Mouse (Mus musculus): ENCODE data around the gene Lpin3.

Lpin3 gene

GRCm38 (mm10) chr2:160934451-160934850 is 54.0 kb downstream of the Lpin3 start:
- no peak for DNase-seq

DNA sequence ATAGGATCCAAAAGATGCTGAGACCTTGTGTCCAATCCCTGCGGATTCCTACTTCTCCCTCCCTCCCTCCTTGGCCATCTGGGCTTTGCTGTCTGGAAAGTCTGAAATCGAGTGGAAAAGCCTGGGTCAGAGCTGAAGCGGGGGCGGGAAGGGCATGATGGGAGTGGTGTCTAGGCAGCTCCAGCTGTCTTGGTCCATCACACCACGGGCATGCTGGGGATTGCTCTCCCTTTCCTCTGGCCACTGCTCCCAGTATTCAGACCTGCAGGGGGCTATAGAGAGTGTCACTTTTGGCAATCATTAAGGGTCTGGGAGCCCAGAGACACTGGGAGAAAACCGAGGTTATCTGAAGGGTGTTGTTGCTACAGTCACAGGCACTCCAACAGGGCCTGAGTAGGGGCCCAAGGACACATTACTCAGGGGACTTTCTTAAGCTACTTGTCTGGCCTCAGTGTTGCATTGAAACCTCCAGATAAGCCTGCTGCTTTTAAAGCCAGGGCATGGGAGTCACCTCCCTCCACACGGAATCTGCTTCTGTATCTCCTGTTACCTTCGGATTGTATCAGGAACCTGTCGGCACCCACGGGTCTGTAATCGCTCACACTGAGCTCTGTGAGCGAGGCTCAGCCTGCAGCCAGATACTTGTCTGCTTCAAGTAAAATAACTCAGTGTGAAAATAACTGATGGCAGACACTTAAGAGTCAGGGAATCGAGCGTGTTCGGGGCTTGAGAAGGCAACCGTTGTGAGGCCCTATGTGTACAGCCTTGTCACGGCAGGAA is 60.6 kb downstream of the Lpin3 start:
- no peak for DNase-seq

DNA sequence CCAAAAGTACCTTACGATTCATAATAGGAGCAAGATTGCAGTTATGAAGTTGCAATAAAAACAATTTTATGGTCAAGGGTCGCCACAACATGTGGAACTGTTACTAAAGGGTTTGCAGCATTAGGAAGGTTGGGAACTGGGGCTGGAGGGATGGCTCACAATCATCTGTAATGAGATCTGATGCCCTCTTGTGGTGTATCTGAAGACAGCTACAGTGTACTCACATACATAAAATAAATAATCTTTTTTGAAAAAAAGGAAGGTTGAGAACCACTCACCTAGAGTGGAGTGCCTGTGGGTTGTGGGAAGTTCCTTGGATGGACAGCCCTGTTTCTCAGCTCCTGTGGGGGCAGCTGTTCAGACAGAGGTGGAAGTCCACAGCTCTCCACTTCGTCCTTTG is 62.0 kb downstream of the Lpin3 start:
- no peak for DNase-seq

- DNase-seq = no peak
Measured at GRCm38 (mm10) chr2:160951595-160951994, 71.1 kb downstream of the Lpin3 start.

GRCm38 (mm10) chr2:160953131-160953873 is 72.8 kb downstream of the Lpin3 start:
- no peak for DNase-seq

DNA sequence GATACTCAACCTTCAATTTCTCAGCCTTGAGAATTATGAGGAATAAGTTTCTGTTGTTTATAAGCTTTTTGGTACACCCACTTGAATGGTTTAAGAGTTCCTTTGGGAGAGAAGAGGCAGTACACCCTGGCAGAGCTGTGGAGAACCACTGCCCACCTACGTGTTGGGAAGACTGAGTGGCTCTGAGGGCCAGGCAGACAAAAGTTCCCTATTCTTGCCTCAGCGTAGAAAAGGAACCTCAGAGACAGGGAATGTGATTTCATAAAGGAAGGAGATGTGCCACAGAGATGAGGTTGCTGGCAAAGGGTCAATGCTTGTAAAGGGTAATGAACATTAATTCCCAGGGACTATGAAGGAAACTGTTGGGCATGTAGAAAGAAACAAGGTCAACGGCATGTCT is 74.1 kb downstream of the Lpin3 start:
- no peak for DNase-seq

GRCm38 (mm10) chr2:160955331-160955730 is 74.9 kb downstream of the Lpin3 start:
- no peak for DNase-seq
